Mouse (Mus musculus): ENCODE data around the gene Slc48a1.

DNA sequence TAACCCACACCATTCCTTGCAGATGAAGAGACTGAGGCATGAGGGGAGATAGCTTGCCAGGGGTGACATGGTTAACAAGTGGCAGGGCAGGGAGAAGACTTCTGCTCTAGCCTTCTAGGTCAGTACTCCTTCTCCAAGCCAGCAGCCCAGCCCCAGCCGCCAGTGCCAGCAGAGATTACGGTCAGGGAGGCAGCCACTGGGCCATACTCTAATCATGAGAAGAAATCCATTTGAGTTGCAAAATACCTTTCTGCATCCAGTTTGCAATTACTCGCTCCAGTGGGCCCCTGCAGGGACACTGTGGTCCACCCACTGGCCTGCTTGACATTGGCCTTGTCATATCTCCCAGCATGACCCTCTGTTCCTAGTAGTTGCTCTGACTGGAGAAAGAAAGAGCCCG, 60.1 kb downstream of the Slc48a1 start:
- TF ChIP-seq CEBPB (IDR thresholded peaks at IDR 0.05; ENCODE audit: insufficient read depth, poor library complexity, severe bottlenecking) (no peak), POLR2A (IDR thresholded peaks at IDR 0.05; ENCODE audit: insufficient read length, low read depth) (no peak), MYOD1 (IDR thresholded peaks at IDR 0.05; ENCODE audit: control insufficient read depth in 1 of 3, insufficient read length in 2 of 3, low read depth in 2 of 3) (no peak), MAX (IDR thresholded peaks at IDR 0.05; ENCODE audit: low read depth) (no peak), MYOG (IDR thresholded peaks at IDR 0.05; ENCODE audit: control insufficient read depth in 1 of 3, insufficient read depth in 1 of 3, insufficient read length in 2 of 3, low read depth in 2 of 3) (no peak), E2F4 (IDR thresholded peaks at IDR 0.05; ENCODE audit: insufficient read depth) (no peak), POLR2AphosphoS2 (IDR thresholded peaks at IDR 0.05; ENCODE audit: insufficient read length, low read depth) (no peak), USF1 (IDR thresholded peaks at IDR 0.05; ENCODE audit: low read depth) (no peak)

Data from myocyte (in vitro differentiated cells).